Mouse (Mus musculus) kidney, embryonic 14.5 days (tissue): ENCODE data around the gene Ggcx. TPM values are rescaled to one million over a fixed set of nuclear protein-coding genes. Genes with fewer than 3 reads are reported as not detected.
"Not testable (repeated sequence)": the region's sequence is repeated elsewhere in the genome, so short reads cannot be mapped to it uniquely, and the experiment has no call there.

Experiments
- ATAC-seq: fragments of 200-750 bp; cut with Nextera tagmentation; 2 replicates; pipeline ENCODE4 v1.8.0; 2017; ENCODE audit warnings: moderate number of reproducible peaks, mild to moderate bottlenecking, moderate TSS enrichment, moderate library complexity; ENCODE audit not compliant: low FRiP score, low TSS enrichment
- H3K27ac ChIP-seq: fragments of 300-500 bp; sonication (generic); 2 replicates; pipeline ENCODE4 v1.5.1; 2014; ENCODE audit warnings: low read depth, mild to moderate bottlenecking, low read length, moderate library complexity, mixed read lengths
- H3K27me3 ChIP-seq: fragments of 300-500 bp; sonication (generic); 2 replicates; pipeline ENCODE4 v1.6.1; 2014; ENCODE audit warnings: mild to moderate bottlenecking, low read length; ENCODE audit not compliant: control insufficient read depth, insufficient read depth
- H3K36me3 ChIP-seq: fragments of 300-500 bp; sonication (generic); 2 replicates; pipeline ENCODE4 v1.6.1; 2014; ENCODE audit warnings: low read length, mixed read lengths; ENCODE audit not compliant: control insufficient read depth, insufficient read depth
- H3K4me1 ChIP-seq: fragments of 300-500 bp; sonication (generic); 2 replicates; pipeline ENCODE4 v1.6.1; 2014; ENCODE audit warnings: low read length, mixed read lengths; ENCODE audit not compliant: control insufficient read depth, insufficient read depth
- H3K4me2 ChIP-seq: fragments of 300-500 bp; sonication (generic); replicated peaks from 2 replicates; pipeline ENCODE4 v1.6.1; 2014; ENCODE audit warnings: low read depth, mild to moderate bottlenecking, low read length
- H3K4me3 ChIP-seq: fragments of 300-500 bp; sonication (generic); 2 replicates; pipeline ENCODE4 v1.5.1; 2014; ENCODE audit warnings: mild to moderate bottlenecking, low read length
- H3K9ac ChIP-seq: fragments of 300-500 bp; sonication (generic); 2 replicates; pipeline ENCODE4 v1.6.1; 2014; ENCODE audit warnings: low read depth, mild to moderate bottlenecking, low read length, moderate library complexity
- H3K9me3 ChIP-seq: fragments of 300-500 bp; sonication (generic); 2 replicates; pipeline ENCODE4 v1.6.1; 2016; ENCODE audit warnings: low read length; ENCODE audit not compliant: control insufficient read depth
- WGBS: fragments of 180-500 bp; shearing (Covaris S2); extraction: QIAGEN DNeasy Blood & Tissue Kit; methylation state at CpG from one replicate; pipeline ENCODE4 v1.1.7; 2014; 5-methylcytosine and 5-hydroxymethylcytosine counted together
- polyA plus RNA-seq: library from polyadenylated mRNA; unstranded; fragments of >200 nt; fragmentation: Nextera tagmentation; extraction: Ambion mirVana; gene quantifications from 2 replicates; pipeline ENCODE4 v1.2.1, GENCODE M21; 2014

Gene Ggcx
- polyA plus RNA-seq, 1 experiment from 2014 or later = 24.7 TPM

- H3K27me3 ChIP-seq, H3K4me2 ChIP-seq, H3K36me3 ChIP-seq, H3K27ac ChIP-seq, ATAC-seq, H3K9me3 ChIP-seq, H3K4me1 ChIP-seq, H3K4me3 ChIP-seq, H3K9ac ChIP-seq: not testable (repeated sequence)
- WGBS = 88% methylated on average over 3 of the region's 3 CpGs
Measured at GRCm38 (mm10) chr6:72478691-72479090, 64.6 kb downstream of the Ggcx start.

DNA sequence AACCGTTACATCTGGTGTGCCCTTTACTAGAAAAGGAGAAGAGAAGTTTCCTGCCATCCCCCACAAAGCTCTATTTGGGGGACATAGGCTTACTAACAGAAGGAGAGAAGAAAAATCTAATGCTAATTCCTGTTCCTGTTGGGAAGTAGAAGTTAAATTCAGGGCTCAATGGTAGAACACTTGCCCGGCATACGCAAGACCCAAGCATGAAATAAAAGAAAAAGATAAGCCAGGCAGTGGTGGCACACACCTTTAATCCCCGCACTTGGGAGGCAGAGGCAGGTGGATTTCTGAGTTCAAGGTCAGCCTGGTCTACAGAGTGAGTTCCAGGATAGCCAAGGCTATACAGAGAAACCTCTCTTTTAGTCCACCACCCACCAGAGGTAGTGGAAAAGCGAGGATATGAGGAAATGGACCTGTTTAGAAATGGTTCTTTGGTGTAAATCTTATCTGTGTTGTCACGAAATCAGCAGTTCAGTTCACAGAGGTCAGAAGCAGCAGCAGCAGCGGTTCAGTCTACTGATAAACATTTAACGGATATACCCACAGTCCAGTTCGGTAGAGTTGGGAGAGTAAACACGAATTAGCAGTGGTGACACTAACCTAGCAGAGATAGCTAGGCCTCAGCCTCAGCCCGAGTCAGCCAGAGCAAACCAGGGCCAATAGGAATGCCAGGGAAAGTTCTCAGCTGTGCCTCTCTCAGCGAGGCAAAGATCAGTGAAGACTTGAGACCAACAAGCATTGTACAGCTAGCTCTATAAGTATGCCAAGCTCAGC, 65.7 kb downstream of the Ggcx start:
- ATAC-seq = no peak
- 87% methylated on average over 12 of the region's 12 CpGs for WGBS

DNA sequence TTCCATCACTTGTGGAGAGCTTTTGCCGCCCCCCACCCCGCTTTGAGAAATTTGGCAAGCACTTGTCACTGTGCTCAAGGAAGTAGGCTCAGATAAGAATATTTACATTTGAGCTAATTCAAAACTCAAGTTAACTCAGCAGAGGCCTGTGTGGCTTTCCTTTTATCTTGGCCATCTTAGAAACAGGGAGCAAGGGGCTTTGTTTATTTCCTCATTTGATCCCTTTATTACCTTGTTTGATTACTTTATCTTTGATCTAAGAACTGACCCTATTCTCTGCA, 66.3 kb downstream of the Ggcx start:
- H3K27ac ChIP-seq = no peak overlapping the region
- no peaks in the 10 kb centered on the region for H3K4me1 ChIP-seq
- ATAC-seq = no peak
- WGBS = 87% methylated on average over 2 of the region's 2 CpGs
- H3K9ac ChIP-seq = no peak overlapping the region
- no peaks in the 10 kb centered on the region for H3K36me3 ChIP-seq
- H3K4me2 ChIP-seq = no peak overlapping the region
- H3K4me3 ChIP-seq = no peak overlapping the region
- no peaks in the 10 kb centered on the region for H3K9me3 ChIP-seq
- no peaks in the 10 kb centered on the region for H3K27me3 ChIP-seq

More for the DNA sequence above, 65.7 kb downstream of the Ggcx start:
- no peaks in the 10 kb centered on the region for H3K9me3 ChIP-seq
- no peaks in the 10 kb centered on the region for H3K27me3 ChIP-seq
- no peak overlapping the region for H3K4me2 ChIP-seq
- no peak overlapping the region for H3K9ac ChIP-seq
- H3K4me3 ChIP-seq = no peak overlapping the region
- H3K36me3 ChIP-seq = no peaks in the 10 kb centered on the region
- H3K27ac ChIP-seq = no peak overlapping the region
- H3K4me1 ChIP-seq = no peaks in the 10 kb centered on the region

Other genes starting within 250 kb of the Ggcx start
- 13.3 and 14.2 TPM in 2 replicates for gene Atoh8, start 178.7 kb upstream of the Ggcx start, polyA plus RNA-seq
- not detected in 2 replicates for gene Sftpb, start 109.7 kb upstream of the Ggcx start, polyA plus RNA-seq
- gene Usp39, start 69.1 kb upstream of the Ggcx start, polyA plus RNA-seq = 51.3 and 69.1 TPM in 2 replicates
- 26.7 and 29.8 TPM in 2 replicates for gene 0610030E20Rik, start 67.0 kb upstream of the Ggcx start, polyA plus RNA-seq
- 18.3 and 18.7 TPM in 2 replicates for gene Tmem150a, start 58.9 kb upstream of the Ggcx start, polyA plus RNA-seq
- gene Rnf181, start 47.4 kb upstream of the Ggcx start, polyA plus RNA-seq = 103 and 106 TPM in 2 replicates
- gene Vamp5, start 33.8 kb upstream of the Ggcx start, polyA plus RNA-seq = 32.1 and 38.4 TPM in 2 replicates
- 114 and 143 TPM in 2 replicates for gene Vamp8, start 23.6 kb upstream of the Ggcx start, polyA plus RNA-seq
- 322 and 463 TPM in 2 replicates for gene Mat2a, start 25.2 kb downstream of the Ggcx start, polyA plus RNA-seq
- gene Sh2d6, start 107.4 kb downstream of the Ggcx start, polyA plus RNA-seq = not detected in 2 replicates
- gene Capg, start 130.1 kb downstream of the Ggcx start, polyA plus RNA-seq = 63.8 and 66.6 TPM in 2 replicates
- gene Elmod3, start 184.1 kb downstream of the Ggcx start, polyA plus RNA-seq = 10.4 and 15.0 TPM in 2 replicates
- 14.7 and 20.1 TPM in 2 replicates for gene Retsat, start 184.2 kb downstream of the Ggcx start, polyA plus RNA-seq
- 22.5 and 39.6 TPM in 2 replicates for gene Tgoln1, start 202.7 kb downstream of the Ggcx start, polyA plus RNA-seq